Mouse (Mus musculus) adipocyte (in vitro differentiated cells): ENCODE data around the gene 3110082I17Rik.

Experiments used
- DNase-seq: peaks from one replicate; pipeline ENCODE4 v3.0.0-alpha.2; 2016; ENCODE audit warnings: low spot score

The 3110082I17Rik gene

DNA sequence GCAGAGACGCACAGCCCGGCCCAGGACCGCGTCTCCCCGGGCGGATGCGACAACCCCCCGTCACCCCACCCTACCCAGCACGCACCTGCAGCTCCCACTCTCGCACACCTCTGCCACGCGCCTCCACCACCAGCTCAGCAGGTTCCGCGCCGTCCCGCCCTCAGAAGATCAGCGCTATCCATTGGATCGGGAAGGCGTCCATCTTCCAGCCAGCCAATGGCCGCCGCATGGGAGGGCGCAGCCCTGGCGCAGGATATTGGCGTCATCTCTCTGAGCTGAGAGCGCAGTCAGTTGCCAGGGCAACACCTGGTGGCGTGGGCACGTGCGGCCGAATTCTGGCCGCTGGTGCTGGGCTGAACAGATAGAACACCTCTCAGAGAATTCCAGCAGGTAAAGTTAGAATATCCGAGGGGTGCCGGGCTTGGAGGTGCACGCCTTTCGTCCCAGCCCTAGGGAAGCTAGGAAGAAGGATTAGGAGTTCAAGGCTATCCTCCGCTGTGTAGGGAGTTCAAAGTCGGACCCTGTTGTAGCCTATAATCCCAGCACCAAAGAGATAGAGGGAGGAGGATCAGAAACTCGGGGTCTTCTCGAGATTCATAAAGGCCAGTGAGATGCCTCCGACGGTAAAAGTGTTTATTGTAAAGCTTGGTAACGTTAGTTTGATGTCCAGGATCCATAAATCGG lies at the start of gene 3110082I17Rik:
Gene 3110082I17Rik, minus strand, starts transcription at position 144 of the 684 bp plus-strand sequence.
- peak; percentile 98 for DNase-seq

DNA sequence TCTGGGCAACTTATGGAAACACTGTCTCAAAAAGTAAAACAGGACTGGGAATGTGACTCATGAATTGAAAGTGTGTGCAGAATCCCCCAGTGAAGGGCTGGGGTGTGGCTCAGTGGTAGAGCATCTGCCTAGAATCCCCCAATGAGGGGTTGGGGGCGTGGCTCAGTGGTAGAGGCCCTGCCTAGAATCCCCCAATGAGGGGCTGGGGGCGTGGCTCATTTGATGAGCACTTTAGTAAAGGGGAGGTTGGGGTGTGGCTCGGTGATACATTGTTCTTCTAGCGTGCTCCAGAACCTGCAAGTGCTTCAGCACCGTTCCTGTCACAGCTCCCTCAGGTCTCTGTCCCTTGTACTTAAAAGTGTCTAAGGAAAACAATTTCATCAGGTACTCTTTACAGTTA lies 45.9 kb upstream of the 3110082I17Rik start:
- no peak for DNase-seq

DNA sequence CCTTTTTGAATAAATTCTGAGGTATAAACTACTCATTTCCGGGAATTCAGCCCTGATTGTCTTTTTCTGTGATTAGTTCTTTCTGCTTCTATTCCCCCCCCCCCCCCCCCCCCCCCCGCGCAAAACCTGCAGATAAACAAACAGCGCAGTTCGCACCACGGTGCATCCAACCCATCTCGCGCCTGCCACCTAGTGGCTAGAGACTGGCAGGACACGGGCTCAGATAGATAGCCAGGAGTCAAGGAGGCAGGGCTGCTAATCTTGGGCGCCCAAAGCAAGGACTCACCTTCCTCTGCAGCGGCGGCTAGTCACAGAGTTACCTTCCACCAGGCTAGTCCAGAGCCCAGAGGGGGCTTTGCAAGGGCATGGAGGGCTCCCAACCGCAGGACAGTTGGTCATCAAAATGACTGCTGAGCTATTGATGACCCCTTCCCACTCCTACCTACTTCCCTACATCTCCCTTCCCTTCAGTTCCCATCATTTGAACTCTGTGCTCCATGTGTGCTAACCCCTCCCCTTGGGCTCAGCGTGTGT lies 44.8 kb upstream of the 3110082I17Rik start:
- peak; percentile 90 for DNase-seq

DNA sequence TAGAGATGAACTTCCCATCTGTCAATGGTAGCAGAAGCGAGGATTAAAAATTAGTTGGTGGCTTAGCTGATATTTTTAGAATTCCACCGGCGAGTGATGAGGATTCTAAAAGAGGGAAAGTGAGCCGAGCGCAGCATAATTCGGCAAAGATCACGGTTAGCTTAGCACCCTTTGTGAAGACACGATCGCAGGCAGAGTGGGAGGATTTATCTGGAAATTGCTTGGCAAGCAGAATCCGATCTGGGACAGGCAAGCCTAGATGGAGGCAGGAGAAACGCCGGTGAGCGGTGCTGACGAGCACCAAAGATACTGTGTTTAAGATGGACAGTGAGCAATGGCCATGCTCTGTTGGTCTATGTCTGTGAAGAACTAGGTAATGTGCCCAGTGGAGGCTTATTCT lies 42.0 kb upstream of the 3110082I17Rik start:
- DNase-seq: no peak

DNA sequence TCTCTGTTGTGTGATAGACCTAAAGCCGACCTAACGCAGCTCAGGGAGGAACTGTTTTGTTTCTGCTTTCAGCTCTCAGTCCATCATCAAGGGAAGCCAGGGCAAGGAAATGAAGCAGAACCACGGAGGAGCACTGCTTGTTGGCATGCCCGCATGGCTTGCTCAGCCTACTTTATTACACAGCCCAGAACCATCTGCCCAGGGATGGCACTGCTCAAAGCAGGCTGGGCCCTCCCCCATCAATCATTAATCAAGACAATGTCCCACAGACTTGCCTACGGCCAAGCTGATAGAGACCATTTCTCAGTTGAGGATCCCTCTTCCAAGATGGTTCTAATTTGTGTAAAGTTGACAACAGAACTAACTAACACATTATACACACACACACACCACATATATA lies 38.5 kb upstream of the 3110082I17Rik start:
- DNase-seq: no peak

DNA sequence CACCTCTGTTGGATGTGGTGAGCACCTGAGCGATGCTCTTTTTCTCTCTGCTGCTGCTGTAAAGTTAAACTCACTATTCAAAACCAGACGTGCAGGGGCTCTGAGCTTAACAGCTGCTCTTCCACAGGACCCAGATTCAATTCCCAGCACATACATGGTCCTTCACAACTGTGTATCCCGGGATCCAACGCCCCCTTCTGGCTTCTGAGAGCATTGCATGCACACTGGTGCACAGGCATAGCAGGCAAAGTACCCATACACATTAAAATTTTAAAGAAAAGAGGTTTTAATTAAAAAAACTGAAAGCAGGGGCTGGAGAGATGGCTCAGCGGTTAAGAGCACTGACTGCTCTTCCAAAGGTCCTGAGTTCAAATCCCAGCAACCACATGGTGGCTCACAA lies 36.6 kb upstream of the 3110082I17Rik start:
- DNase-seq: no peak

DNA sequence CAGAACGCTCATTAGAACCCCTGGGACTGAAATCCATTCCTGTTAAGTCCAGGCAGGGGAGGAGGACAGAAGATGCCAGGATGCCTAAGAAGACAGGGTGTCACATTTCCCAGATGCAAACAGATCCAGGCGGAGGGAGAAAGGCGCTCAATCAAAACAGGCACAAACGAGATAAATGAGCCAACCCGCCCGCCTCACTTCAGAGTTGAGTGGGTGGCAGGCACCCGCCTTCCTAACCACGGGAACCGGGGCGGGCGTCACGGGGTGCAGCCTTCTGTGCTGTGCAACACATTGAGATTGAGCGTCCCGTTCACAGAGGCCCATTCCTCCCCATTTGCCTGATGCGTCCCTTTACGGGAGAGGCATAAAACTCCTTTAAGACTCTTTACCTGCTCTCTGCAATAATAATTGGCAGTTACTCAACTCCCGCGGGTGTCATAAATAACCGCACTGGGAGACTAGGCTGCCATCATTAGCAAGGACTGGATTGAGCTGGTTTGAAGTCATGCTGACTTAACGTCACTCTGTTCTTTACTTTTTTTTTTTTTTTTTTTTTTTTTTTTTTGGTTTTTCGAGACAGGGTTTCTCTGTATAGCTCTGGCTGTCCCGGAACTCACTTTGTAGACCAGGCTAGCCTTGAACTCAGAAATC lies 34.8 kb upstream of the 3110082I17Rik start:
- DNase-seq: peak; percentile 38

DNA sequence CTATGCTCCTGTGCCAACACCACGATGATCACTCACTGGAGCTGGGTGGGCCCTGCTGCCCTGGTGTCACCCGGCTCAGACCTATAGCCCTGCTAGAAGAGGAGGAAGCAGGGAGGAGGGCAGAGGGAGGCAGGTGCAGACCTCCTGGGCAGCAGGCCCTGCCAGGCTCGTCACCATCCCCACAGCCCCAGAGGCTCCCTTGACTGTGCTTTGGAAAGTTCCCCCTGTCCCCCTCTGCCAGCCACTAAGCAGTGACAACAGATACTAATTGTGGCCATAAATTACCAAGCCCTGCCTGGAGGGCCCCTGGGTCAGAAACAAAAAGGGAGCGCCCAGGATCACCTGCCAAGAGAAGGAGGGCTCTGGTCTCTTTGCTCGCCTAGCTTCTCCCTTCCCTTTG lies 33.4 kb upstream of the 3110082I17Rik start:
- no peak for DNase-seq

DNA sequence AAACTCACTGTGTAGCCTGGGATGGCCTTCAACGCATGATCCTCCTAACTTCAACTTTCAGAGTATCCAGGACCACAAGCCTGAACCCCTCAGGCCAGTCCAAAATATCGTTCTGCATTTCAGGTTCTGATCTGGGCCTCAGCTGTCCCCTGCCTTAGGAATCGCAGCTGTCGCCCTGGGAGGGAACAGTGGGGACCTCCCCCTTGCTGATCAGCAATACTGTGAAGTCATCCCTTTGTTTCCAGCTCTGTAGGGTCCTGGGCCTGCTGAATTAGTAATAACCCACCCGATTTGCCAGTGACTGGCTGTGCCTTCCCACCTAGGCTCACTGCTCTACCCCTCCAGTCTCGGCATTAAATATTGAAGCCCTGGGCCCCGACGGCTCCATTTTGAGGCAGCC lies 31.0 kb upstream of the 3110082I17Rik start:
- no peak for DNase-seq

DNA sequence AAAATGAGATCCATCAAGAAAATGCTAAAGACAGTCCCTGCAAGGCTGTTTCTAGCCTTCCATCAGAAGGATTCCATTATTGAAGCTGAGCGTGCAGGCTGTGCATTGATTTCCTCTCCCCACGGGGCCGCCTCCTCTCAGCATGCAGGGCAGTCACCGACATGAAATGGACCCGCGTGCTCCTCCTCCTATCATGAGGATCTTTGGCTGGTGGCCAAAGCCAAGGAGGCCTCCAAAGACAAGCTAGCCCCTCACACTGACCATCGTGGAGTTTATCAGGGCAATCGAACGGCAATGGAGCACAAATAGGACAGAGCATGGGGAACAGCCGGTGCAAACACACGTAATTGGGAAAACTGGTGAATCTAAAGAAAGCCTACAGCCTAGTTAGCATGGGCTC lies 29.8 kb upstream of the 3110082I17Rik start:
- no peak for DNase-seq

DNA sequence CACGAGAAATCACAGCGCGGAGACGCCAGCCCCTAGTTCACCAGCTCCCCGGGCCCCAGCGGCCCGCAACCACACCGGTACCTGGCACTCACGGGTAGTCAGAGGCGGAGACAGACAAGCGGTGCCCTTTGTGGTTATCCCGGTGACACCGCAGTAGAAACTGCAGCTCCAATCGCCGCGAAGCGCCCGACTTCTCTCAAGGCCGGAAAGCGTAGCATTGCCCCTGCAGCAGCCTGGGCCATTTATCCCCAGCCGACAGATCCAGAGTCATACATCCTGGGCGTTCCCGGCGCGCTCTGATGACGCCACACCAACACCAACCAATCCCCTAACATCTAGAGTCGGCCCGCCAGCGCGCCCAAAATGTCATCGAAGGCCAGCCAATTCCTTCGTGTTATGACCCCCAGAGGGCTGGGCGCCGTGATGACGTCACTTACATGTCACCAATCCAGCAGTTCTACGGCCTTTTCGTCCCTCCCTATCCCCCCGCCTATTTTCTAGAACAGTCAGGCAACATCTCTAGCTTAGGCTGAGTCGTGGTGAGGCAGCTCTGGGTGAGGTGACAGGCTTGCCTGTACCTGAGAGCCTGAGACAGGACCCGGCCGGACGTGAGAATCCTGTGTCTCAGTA lies 24.0 kb upstream of the 3110082I17Rik start, which contains the start of gene Zfand2a:
Gene Zfand2a, minus strand, starts transcription at position 365 of the 630 bp plus-strand sequence.
- DNase-seq: peak; percentile 100

DNA sequence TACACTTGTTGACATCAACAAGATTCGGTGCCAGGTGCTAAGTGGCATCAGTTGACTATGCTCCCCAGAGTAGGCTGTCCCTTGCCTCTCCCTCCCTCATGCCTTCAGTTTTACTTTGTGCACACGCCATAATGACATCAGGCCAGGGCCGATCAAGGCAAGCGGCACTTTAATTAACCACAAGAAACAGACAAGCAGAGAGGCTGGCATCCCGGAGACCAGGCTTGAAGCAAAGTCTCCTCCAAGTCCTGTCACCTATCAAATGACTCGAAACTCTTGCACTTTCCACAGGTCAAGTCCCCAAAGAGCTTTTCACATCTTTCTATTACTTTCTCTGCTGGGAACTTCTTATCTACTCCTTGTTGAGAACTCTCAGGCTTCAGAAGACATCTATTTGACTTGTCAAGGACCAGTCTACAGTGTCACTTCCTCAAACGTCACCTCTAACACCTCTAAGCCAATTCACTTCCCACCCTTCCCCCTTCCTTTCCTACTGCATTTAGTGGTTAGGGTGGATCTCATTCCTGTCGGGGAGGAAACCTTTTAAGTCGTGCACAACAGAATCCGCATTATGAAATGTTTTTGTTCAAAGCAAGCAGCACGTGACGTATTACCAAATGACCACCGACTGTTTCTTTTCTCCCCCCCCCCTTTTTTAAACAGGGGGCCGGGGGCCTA lies 23.0 kb upstream of the 3110082I17Rik start:
- DNase-seq: no peak

DNA sequence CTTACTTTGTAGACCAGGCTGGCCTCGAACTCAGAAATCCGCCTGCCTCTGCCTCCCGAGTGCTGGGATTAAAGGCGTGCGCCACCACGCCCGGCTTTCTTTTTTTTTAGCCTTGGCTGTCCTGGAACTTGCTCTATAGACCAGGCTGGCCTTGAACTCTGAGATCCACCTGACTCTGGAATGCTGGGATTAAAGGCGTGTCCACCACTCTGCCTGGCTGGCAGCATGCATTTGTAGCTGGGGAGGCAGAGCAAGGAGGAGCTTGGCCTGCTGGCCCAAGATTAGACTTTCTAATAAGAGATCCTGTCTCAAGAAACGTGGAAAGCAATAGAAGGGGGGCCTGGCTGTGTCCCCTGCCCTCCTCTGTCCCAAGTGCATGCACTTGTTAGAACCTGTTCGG lies 20.1 kb upstream of the 3110082I17Rik start:
- DNase-seq: no peak

DNA sequence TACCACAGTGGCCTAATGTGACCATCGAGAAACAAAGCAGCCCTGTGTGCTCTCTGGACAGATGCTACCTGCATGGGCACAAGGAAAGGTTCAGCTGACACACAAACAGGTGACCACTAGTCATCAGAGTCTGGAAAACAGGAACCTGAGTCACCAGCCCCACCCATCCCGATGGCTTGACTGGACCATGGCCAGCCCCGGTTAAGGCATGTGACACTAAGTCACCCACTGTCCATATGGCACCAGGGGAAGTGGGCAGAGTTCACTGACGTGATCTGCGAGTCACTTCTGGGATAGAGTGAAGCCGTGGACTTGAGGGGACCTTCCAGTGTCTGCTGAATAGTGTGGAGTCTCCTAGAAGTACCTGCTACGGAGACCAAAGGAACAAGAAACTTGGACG lies 18.8 kb upstream of the 3110082I17Rik start:
- peak; percentile 24 for DNase-seq

DNA sequence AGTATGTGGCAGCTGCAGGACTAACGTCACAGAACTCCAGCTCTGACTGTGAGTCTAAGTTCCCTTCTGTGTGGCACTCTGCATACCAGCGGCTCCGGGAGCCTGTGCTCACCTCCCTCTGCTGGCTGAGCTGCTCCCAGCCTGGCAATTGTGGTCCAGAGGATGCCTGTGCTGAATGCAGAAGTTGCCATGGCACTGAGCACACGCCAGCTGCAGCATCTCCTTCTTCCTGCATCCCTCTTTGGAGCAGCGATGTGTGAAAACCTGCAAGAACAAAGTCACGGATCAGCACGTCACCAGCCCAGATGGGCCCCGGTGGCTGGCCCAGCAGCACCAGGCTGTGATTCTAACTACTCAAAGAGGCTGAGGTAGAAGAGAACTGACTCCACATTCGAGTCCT lies 14.4 kb upstream of the 3110082I17Rik start:
- DNase-seq: no peak

DNA sequence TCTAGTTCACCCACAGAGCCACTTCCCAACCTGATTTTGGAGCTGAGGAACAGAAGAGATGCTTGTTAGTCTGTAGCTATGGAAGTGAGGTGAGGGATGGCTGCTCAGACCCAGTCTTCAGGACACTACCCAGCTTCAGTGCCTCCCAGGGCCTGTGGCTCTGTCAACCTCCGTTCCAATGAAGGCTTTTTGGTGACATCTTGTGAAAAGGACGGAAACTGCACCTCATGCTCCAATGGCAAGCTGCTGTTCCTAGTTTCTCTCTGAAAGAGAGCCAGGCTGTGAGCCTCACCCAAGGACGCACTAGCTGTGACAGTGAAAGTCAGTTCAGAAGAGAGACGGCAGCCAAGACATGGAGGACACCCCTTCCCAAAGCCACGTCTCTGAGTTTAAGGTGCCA lies 7.7 kb upstream of the 3110082I17Rik start:
- DNase-seq: peak; percentile 82

DNA sequence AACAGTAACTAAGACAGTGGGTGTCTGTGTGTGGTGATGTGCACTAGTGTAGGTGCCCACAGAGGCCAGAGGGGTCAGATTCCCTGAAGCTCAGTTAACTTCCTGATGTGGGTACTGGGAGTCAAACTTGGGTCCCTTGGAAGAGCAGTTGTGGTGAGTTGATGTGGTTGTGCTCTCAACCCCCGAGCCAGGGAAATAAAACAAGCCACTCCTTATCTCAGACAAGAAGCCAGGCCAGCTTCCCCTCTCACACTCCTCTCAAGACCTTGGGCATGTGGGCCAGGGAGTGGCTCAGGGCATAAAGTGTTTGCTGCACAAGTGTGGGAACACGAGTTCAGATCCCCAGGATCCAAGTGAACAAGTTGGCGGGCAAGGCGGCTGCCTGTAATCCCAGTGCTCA lies 6.5 kb upstream of the 3110082I17Rik start:
- no peak for DNase-seq

DNA sequence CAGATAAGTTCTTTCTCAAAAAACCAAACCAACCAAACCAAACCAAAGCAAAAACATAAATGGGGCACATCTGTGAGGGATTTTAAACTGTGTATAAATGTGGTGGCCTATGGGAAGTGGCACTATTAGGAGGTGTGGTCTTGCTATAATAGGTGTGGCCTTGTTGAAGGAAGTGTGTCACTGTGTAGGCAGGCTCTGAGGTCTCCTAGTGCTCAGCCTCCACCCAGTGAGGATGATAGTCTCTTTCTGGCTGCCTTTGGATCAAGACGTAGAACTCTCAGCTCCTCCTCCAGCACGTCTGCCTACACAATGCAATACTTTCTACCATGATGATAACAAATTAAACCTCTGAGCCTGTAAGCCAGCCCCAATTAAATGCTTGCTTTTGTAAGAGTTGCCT lies 6.0 kb upstream of the 3110082I17Rik start:
- DNase-seq: no peak

DNA sequence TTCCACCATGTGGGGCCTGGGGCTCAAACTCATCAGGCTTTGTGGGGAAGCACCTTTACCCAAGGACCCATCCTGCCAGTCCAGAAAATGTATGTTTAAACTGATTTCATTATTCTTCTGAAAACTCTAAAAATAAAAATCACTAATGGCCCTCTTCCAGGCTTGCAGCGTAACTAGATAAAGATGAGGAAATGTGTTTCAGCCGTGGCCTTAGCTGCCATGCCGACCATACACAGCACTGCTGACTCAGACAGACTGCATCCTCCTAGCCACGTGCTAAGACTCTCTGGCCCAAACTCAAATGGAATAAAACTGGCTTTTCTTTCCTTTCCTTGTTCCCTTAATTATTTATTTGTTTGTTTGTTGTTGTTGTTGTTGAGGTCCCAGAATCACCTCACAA lies 4.5 kb upstream of the 3110082I17Rik start:
- DNase-seq: peak; percentile 84

DNA sequence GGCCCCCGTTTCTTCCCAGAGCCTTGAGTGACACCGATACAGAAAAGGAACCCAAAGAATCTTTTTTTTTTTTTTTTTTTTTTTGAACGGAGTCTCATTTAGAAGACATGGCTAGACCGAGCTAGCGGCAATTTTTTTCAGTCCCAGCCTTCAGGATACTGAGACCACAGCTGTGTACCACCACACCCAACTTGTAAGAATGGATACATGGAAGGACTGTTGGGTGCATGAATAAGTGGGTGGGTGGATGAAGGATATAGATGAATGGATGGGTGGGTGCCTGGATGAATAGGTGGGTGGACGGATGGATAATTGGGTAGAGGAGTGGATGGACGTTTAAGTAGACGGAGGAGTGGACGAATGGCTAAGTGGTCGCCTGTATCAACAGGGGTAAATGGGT lies 389 bp downstream of the 3110082I17Rik start:
- no peak for DNase-seq

DNA sequence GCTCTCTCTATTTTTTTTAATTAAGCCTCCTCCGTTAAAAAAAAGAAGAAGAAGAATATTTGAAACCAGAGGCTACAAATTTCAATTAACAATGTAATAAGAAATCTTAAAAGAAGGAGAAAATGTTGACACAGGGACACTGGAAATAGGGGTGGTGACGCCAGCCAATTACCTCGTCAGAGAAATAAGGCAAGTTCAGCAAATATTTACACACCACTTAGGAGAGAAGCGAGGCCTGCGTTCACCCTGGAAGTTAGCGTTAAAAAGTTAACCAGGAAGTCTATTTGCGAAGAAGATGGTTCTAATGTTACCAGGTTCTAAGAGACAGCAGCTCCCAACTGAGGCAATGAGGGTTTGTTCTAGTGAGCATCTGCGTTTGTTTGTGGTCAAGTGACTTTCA lies 3.1 kb downstream of the 3110082I17Rik start:
- DNase-seq: no peak

DNA sequence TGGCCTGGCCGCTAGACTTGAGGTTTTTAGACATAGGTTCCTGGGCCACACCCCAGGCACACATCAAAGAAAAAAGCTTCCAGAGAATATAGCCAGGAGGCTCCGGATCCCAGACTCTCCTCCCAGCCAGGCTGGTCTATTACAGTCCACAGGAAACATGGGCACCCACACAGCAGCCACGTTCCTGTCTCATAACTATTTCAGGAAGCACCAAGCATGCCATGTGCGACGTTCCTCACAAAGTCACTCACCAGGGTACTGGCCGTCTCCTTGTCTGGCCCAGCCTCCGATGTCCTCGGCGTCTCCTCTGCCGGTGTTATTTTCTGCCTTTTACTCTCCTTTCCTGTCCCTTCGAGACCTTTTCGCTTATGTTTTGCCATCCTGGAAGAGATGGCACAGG lies 5.2 kb downstream of the 3110082I17Rik start:
- no peak for DNase-seq

DNA sequence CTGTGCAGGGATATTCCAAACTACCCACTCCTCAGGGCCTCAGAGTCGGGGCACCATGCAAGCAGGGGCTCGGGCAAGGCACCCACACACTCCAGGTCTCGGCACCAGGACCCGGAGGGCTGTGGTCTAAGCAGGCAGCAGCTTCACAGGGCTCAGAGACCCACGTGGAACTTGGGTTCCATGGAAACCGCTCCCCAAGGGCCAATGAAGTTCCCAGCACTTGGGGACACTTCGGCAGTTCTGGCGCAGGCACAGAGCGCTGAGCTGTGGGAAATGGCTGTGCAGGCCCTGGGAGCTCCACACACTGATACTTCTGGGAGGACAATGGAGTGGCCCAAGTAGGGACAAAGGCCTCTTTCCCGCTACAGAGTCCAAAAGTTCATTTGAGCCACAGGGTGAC lies 7.3 kb downstream of the 3110082I17Rik start:
- peak; percentile 36 for DNase-seq
